Mouse (Mus musculus): Measurements from ENCODE around the gene Nus1.

GRCm38 (mm10) chr10:52434836-52435235 lies 17.5 kb downstream of the Nus1 start:
- TF ChIP-seq POLR2A (IDR thresholded peaks at IDR 0.05; ENCODE audit: extremely low read depth, insufficient read depth, low read length) (no peak), CTCF (IDR thresholded peaks at IDR 0.05; ENCODE audit: low read depth, low read length) (no peak)
